Mouse (Mus musculus): ENCODE data around the gene Cox4i2.

DNA sequence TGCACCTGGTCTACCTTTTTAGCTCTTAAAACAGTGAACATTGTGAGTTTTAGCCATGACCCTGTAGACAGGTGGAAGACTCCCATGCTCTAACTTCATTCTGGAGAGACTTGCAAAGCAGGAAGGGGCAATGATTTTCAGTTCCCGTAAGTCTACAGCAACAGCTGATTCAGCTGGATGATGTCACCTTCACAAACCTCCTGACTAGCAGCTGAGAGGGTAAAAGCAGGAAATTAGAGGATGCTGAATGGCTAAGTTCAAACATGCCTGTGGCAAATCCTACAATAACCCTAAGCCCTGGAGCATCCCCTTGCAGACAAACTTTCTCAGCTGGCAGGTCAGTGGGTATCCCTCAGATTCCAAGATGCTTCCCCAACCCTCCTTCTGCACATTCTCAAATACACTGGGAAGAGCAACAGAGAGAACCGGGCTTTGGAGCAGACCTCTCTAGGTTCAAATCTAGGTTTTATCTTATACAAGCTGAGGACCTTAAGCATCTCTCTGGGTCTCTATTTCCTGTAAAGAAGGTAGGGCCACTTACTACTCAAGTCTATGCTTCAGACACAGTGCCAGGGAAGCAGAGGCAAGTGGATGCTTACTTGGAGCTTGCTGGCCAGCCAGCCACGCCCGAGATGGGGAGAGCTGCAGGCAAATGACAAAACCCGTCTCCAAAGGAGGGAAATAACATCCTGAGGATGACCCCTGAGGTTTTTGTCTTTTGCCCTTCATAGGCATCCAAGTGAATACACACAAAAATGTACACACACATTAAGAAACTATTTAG is 56.4 kb downstream of the Cox4i2 start:
- TF ChIP-seq CTCF (IDR thresholded peaks at IDR 0.05; ENCODE audit: low read depth, low read length) = no peak
- TF ChIP-seq GATA1 (IDR thresholded peaks at IDR 0.05; ENCODE audit: borderline replicate concordance, low read length) = no peak
- TF ChIP-seq POLR2AphosphoS5 (IDR thresholded peaks at IDR 0.05; ENCODE audit: insufficient replicate concordance, low read depth, low read length) = no peak
- no peak for TF ChIP-seq TAL1 (conservative IDR thresholded peaks at IDR 0.05; ENCODE audit: low read depth, low read length)
- TF ChIP-seq GATA2 (IDR thresholded peaks at IDR 0.05; ENCODE audit: borderline replicate concordance, low read depth, low read length) = no peak
